Mouse (Mus musculus) kidney, postnatal 4 days (tissue): Measurements from ENCODE around the gene Wdr82.

Source experiments
- DNase-seq, 2 experiments: peaks; one replicate each; pipeline ENCODE4 v3.0.0; 2021; ENCODE audit warnings: mixed read lengths in 2 of 2

Gene Wdr82

GRCm38 (mm10) chr9:106199535-106200272 is 29.0 kb downstream of the Wdr82 start, which contains the start of gene Ppm1m:
TSS of gene Ppm1m (minus strand) at chr9:106199746.
- DNase-seq = no peak

- DNase-seq = no peak
These were observed 31.2 kb downstream of the Wdr82 start for GRCm38 (mm10) chr9:106201895-106202294.

DNA sequence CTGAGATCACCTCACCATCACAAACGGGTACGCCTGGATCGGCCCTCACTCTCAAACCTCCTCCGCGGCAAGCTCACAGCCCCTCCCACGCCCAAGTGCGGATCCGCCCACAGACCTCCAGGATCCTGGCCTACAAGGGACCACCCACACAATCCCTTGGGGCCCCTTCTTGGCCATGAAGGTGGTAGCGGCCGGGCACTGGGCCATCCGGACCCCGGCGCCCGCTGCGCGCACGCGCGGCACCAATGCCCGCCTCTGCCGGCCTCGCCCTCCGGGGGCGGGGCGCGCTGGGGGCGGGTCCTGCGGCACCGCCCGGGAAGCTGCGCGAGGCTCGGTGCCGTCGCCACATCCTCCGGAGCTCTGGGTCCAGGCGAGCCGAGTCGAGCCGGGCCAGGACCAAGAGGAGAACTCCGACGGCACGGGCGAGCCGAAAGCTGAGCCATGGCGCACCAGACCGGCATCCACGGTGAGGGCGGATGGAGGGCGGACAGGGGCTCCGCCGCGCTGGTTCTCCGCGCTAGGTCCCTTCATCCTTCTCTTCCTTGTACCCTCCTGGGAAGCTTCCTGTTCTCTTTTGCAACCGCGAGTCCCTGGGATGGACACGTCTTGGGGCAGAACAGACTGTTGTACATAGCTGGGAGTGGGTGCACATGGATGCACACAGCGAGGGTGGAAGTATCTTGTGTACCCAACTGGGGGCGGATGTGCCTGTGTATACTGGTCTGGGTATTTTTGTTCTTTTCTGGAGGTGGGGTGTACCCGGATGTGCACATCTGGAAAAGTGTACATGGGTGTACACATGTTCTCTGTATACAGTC is 32.3 kb downstream of the Wdr82 start, which contains the start of gene Twf2:
Twf2 (plus strand) TSS at position 290 of the 818 bp plus-strand sequence.
- peak; percentile 92 to 95 for DNase-seq

- DNase-seq = no peak
These were observed 33.5 kb downstream of the Wdr82 start for GRCm38 (mm10) chr9:106203990-106204851.

- DNase-seq = no peak
These were observed 35.1 kb downstream of the Wdr82 start for GRCm38 (mm10) chr9:106205713-106206290.

DNA sequence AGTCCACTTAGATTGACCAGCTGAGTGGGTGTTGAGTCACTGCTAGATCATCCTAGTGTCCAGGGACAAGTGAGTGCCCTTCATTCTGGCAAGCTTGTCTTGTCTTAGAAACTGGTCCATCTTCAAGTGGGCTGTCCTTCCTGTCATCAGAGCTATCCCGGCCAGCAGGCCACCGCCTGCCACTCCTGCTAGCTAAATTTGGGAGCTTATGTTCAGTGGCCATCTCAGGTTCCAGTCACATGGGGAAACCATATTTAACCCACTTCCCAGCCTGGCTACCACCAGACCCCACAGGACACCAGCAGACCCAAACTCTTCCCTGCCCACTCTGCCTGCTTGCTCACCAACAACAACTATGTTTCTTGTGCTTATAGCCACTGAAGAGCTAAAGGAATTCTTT is 35.8 kb downstream of the Wdr82 start:
- no peak for DNase-seq

DNA sequence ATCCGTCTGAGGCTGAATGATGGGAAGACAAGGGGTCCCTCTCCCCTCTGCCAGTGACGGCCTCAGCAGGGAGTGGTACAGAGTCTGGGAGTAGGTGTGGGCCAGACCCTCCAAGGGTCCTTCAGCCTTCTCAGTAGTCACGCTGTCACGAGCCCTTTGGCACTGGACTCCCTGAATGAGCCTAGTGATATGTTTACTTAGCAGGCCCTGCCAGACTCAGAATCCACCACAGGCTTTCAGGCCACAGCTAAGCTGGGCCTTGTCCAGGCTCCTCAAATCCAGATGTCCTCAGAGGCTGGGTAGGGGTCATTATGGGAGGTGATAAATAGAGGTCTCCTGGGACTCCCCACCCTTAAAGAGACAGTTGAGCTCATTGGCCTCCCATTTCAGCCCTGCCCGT is 37.5 kb downstream of the Wdr82 start:
- no peak for DNase-seq

DNA sequence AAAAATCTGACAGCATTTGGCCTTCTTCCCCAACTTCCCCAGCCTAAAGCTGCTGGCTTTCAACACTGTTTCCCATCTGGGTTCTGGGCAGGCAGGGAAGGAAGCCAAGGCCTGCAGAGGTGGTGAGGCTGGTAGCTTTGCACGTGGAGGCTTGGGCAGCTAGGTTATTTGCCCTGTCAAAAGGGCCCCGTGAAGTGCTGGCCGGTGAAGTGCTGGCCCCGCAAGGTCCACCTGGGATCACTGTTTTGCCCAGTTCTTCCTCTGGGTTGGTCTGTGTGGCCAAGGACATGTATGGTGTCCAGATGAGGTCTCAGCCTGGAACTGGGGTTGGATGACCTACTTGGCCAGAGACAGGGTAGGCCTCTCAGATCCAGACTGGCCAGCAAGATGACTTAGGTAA is 39.2 kb downstream of the Wdr82 start:
- DNase-seq = no peak

GRCm38 (mm10) chr9:106210853-106211609 is 40.3 kb downstream of the Wdr82 start:
- DNase-seq = no peak

GRCm38 (mm10) chr9:106211680-106212593 is 41.2 kb downstream of the Wdr82 start:
- DNase-seq = peak; percentile 94 to 95

DNA sequence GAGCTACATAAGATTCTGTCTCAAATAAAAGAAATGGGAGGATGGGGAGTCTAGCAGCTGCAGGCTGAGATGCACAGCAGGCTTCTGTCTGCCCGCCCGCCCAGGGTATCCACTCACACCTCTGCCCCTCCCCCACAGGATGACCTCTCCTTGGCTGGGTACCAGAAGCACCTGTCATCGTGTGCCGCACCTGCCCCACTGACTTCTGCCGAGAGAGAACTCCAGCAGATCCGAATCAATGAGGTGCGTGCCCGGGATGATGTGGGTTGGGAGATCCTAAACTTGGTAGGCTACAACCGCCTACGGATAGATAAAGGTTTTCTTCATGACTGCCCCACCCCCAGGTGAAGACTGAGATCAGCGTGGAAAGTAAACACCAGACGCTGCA is 41.9 kb downstream of the Wdr82 start:
- no peak for DNase-seq

DNA sequence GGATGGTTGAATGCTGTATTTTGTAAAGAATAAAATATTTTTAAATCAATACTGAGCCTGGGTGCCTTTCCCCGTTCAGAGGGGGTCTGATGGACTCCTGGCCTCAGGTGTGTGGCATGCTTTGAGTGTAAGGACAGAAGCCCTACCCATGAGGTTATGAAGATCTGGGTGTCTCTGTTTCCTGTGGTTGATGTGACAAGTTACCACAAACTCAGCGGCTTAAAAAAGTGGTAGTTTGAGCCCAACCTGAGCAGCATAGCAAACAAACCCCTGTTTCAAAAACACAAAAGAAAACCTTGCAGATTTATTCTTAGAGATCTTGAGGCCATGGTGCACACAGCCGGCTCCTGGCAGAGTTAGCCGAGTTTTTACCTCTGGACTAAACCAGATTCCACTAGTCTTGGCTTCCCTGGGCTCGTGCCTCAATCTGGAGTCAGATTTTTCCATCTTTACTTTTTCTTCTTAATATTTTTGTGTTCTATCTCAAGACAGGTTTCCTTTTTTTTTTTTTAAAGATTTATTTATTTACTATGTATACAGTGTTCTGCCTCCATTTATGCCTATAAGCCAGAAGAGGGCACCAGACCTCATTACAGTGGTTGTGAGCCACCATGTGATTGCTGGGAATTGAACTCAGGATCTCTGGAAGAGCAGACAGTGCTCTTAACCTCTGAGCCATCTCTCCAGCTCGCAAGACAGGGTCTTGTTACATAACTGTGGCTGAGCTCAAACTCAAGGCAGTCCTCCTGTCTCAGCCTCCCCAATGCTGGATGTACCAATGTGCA is 44.8 kb downstream of the Wdr82 start:
- no peak for DNase-seq

- DNase-seq = no peak
These were observed 46.2 kb downstream of the Wdr82 start for GRCm38 (mm10) chr9:106216971-106217370.

DNA sequence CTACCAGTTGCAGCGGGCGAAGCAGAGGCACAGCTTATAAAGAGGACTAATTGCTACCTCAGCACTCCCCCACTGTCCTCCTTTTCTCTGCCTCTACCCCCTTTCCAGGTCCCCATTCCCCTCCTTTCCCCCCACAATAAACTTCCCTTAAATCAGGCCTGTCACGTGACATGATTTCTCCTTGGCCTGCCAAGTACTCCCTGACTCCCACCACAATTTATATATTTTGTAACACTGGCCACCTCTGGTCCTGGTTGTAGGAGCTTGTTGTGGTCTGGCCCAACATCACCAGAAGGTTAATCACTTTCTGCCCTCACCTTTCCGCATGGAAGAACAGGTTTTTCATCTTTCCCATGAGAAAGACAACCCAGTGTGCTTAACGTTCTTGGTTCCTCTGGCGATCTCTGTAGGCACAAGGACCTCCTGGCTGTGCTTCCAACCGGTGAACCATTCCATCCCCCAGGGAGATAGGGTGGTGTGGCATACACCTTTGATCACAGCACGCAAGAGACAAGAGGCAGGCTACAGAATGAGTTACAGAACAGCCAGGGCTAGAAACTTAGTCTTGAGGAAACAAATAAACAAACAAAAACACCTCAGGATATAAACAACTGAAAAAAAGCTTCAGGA is 50.3 kb downstream of the Wdr82 start:
- DNase-seq = no peak

- DNase-seq = no peak
These were observed 51.6 kb downstream of the Wdr82 start, which contains the start of gene Tlr9 for GRCm38 (mm10) chr9:106222261-106222851. TSS of gene Tlr9 (plus strand) at chr9:106222598.

DNA sequence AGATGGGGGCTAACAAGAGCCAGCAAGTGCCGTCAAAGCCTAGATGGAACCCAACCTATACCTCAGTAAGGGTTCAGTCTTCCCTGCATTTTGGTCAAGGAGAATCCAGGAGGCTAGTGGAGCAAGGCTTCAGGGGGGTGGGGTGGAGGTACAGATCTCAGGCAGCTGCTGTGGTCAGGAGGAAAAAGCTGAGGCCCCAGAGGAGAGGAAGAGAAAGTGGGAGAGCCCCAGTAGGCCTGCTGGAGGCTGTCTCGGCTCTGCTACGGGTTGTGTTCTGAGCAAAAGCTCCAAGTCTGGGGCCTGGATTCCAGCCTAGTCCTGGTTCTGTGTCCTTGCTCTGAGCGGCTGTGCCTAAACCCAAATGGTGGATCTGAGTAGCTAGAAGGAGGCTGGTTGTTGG is 52.3 kb downstream of the Wdr82 start:
- no peak for DNase-seq

GRCm38 (mm10) chr9:106225469-106226150 is 54.9 kb downstream of the Wdr82 start:
- DNase-seq = no peak

- DNase-seq = peak; percentile 62 to 72
These were observed 55.5 kb downstream of the Wdr82 start for GRCm38 (mm10) chr9:106226151-106226682.
